Mouse (Mus musculus) liver, postnatal 0 days (tissue): ENCODE measurements around the gene Rnf26.

Experiments
- CTCF ChIP-seq: sonication (generic); IDR thresholded peaks from 2 replicates; pipeline ENCODE4 v1.5.1; 2016; ENCODE audit warnings: antibody characterized with exemption, low read depth
- EP300 ChIP-seq: IDR thresholded peaks from 2 replicates; pipeline ENCODE4 v1.6.1; 2016; ENCODE audit warnings: antibody characterized with exemption, low read depth, mild to moderate bottlenecking

DNA sequence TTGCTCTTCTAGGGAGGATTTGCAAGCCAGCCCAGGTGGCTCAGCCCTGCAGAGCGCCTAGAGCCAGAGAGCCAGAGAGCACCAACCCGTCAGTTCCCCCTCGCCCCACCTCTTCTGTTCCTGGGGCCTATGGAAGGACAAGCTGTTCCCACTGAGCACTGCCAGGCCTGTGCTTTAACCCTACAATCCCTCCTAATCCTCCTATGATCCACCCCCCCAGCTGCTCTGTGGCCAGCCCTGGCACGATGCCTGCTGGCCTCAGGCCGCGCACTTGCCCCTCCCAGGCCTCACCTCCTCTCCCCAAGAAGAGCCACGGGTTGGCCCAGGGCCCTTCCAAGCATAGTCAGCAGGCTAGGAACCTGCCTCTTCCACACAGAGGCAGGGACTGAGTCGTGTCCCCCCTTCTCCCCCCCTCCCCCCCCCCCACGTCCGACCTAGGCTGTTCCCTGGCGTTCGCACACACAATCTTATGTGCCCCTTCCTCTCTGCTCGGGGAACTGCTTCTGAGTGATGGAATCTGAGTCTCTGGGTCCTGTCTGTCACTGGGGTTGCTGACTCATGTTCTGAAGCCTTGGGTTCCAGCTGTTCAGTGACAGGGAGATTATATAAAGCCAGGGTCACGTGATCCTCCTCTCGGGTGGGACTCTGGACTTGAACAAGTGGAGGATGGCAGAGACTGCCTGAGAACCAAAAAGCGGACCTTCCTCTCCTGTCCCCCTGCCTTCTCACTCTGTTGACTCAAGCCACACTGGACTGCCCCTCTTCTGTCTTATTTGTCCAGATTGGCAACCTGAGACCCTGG is 34.2 kb downstream of the Rnf26 start:
- TF ChIP-seq CTCF: no peak
- peak; percentile 46; the same call in 1 of the 2 replicates for TF ChIP-seq EP300
